Mouse (Mus musculus) embryonic facial prominence, embryonic 13.5 days (tissue): ENCODE results near the gene Hspa14. TPM values are rescaled to one million over a fixed set of nuclear protein-coding genes. Genes with fewer than 3 reads are reported as not detected.

ENCODE experiments used
- ATAC-seq: fragments of 200-750 bp; cut with Nextera tagmentation; 2 replicates; pipeline ENCODE4 v1.8.0; 2017; ENCODE audit warnings: low read depth; ENCODE audit not compliant: insufficient number of reproducible peaks, insufficient read depth, low FRiP score, low TSS enrichment
- H3K27ac ChIP-seq: fragments of 300-500 bp; sonication (generic); 2 replicates; pipeline ENCODE4 v1.5.1; 2015; ENCODE audit warnings: moderate library complexity, mild to moderate bottlenecking, inconsistent platforms
- H3K27me3 ChIP-seq: fragments of 300-500 bp; sonication (generic); 2 replicates; pipeline ENCODE4 v1.6.1; 2015; ENCODE audit warnings: mild to moderate bottlenecking, inconsistent platforms
- H3K36me3 ChIP-seq: fragments of 300-500 bp; sonication (generic); 2 replicates; pipeline ENCODE4 v1.6.1; 2015; ENCODE audit warnings: mild to moderate bottlenecking, inconsistent platforms
- H3K4me1 ChIP-seq: fragments of 300-500 bp; sonication (generic); 2 replicates; pipeline ENCODE4 v1.6.1; 2015; ENCODE audit warnings: inconsistent platforms
- H3K4me2 ChIP-seq: fragments of 300-500 bp; sonication (generic); 2 replicates; pipeline ENCODE4 v1.6.1; 2015; ENCODE audit warnings: moderate library complexity, mild to moderate bottlenecking, inconsistent platforms
- H3K4me3 ChIP-seq: fragments of 300-500 bp; sonication (generic); 2 replicates; pipeline ENCODE4 v1.5.1; 2015; ENCODE audit warnings: mild to moderate bottlenecking, inconsistent platforms
- H3K9ac ChIP-seq: fragments of 300-500 bp; sonication (generic); 2 replicates; pipeline ENCODE4 v1.6.1; 2015; ENCODE audit warnings: mild to moderate bottlenecking, inconsistent platforms
- H3K9me3 ChIP-seq: fragments of 300-500 bp; sonication (generic); 2 replicates; pipeline ENCODE4 v1.6.1; 2016; ENCODE audit warnings: inconsistent platforms
- WGBS: fragments of 180-500 bp; shearing (Covaris S2); methylation state at CpG from one replicate; pipeline ENCODE4 v1.1.7; 2015; ENCODE audit warnings: mixed read lengths; 5-methylcytosine and 5-hydroxymethylcytosine counted together
- polyA plus RNA-seq: library from polyadenylated mRNA; unstranded; fragments of >200 nt; fragmentation: Nextera tagmentation; extraction: Ambion mirVana; gene quantifications from 2 replicates; pipeline ENCODE4 v1.2.1, GENCODE M21; 2015

Gene Hspa14
- polyA plus RNA-seq, 1 experiment from 2014 or later = 102 TPM

DNA sequence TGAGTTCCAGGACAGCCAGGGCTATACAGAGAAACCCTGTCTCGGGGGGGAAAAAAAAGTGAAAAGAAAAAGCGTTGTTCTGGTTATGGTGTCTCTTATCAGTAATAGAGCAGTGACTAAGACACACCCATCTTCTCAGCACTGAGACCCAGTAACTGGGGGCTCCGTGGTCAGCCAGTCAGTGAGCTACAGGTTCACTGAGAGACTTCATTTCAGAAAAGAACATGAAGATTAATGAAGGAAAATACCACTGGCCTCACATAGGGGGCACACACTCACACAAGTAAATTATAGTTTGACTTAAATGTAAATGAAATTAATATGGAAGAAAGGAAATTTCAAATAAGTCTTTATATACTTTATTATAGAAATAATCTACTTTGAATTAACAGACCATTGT is 32.4 kb downstream of the Hspa14 start:
- Histone ChIP-seq H3K27me3 (no peaks in the 10 kb centered on the region), H3K4me2 (no peak overlapping the region), H3K9me3 (no peaks in the 10 kb centered on the region), H3K9ac (no peak overlapping the region), H3K27ac (no peak overlapping the region), H3K36me3 (no peaks in the 10 kb centered on the region), H3K4me1 (peaks cover 2% of the 10 kb centered on the region; the same call in 1 of the 2 replicates), H3K4me3 (no peak overlapping the region)
- 80% methylated on average over 3 of the region's 3 CpGs for WGBS
- ATAC-seq = no peak

DNA sequence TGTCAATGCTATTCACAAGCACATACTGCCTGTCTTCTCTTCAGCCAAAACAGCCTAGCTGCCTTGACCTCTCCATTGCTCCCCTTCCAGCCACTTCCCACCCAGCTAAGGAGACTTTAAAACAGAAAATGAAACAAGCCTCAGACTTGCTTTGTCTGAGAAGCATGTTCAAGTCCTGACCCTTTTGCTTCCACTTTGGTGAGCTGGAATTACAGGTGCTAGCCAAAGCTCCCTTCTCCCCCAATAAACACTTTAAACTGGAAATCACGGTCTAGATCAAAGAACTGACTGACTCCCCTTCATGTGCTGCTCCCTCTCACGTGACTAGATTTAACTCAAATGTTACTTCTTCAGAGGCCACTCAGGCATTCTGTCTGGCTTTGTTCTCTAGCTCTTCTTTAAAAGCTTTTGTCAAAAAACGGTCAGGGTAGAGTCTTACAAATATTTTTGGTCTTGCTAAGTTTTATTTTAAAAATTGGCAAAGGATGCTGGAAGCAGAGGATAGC is 36.8 kb downstream of the Hspa14 start:
- H3K27ac ChIP-seq = 0 out of 2 replicates have a peak overlapping the region, but pooled peaks have one; percentile 69
- H3K4me2 ChIP-seq = peak overlapping the region; percentile 69; the same call in 1 of the 2 replicates
- peaks cover 11% of the 10 kb centered on the region for H3K4me1 ChIP-seq
- no peaks in the 10 kb centered on the region for H3K27me3 ChIP-seq
- WGBS = 60% methylated on average over 3 of the region's 3 CpGs
- 0 out of 2 replicates have a peak overlapping the region, but pooled peaks have one; percentile 94 for H3K4me3 ChIP-seq
- ATAC-seq = no peak
- H3K9me3 ChIP-seq = no peaks in the 10 kb centered on the region
- peaks cover 3% of the 10 kb centered on the region; the same call in 1 of the 2 replicates for H3K36me3 ChIP-seq
- peak overlapping the region; percentile 84; the same call in 1 of the 2 replicates for H3K9ac ChIP-seq

- H3K9ac ChIP-seq = peak within 1 kb of the TSS; percentile 84
- peak within 1 kb of the TSS; percentile 94 for H3K27ac ChIP-seq
- peak; percentile 99 for ATAC-seq
- peaks cover 8% of the 10 kb centered on the region for H3K36me3 ChIP-seq
- no peaks in the 10 kb centered on the region for H3K27me3 ChIP-seq
- H3K9me3 ChIP-seq = no peaks in the 10 kb centered on the region
- peak within 1 kb of the TSS; percentile 94 for H3K4me3 ChIP-seq
- WGBS = under 1% methylated on average over 41 of the region's 42 CpGs
- peaks cover 11% of the 10 kb centered on the region for H3K4me1 ChIP-seq
- peak within 1 kb of the TSS; percentile 69 for H3K4me2 ChIP-seq
These were observed 37.7 kb downstream of the Hspa14 start, which contains the start of gene Suv39h2 for GRCm38 (mm10) chr2:3474861-3475283. TSS of gene Suv39h2 (minus strand) at chr2:3475031.

GRCm38 (mm10) chr2:3474361-3474805 is 38.2 kb downstream of the Hspa14 start:
- no peaks in the 10 kb centered on the region for H3K9me3 ChIP-seq
- H3K4me3 ChIP-seq = peak overlapping the region; percentile 94
- peak overlapping the region; percentile 94 for H3K27ac ChIP-seq
- peaks cover 11% of the 10 kb centered on the region for H3K4me1 ChIP-seq
- no peaks in the 10 kb centered on the region for H3K27me3 ChIP-seq
- ATAC-seq = peak; percentile 64; the same call in 1 of the 2 replicates
- H3K4me2 ChIP-seq = peak overlapping the region; percentile 69
- H3K36me3 ChIP-seq = peaks cover 8% of the 10 kb centered on the region
- H3K9ac ChIP-seq = peak overlapping the region; percentile 84
- WGBS = under 1% methylated on average over 46 of the region's 46 CpGs

- Histone ChIP-seq H3K4me2 (peak overlapping the region; percentile 69), H3K9me3 (no peaks in the 10 kb centered on the region), H3K9ac (peak overlapping the region; percentile 84), H3K27me3 (no peaks in the 10 kb centered on the region), H3K36me3 (peaks cover 8% of the 10 kb centered on the region), H3K27ac (peak overlapping the region; percentile 94; the same call in 1 of the 2 replicates), H3K4me1 (peaks cover 11% of the 10 kb centered on the region), H3K4me3 (peak overlapping the region; percentile 94)
- WGBS = 0% methylated on average over 12 of the region's 12 CpGs
- no peak for ATAC-seq
These were observed 38.7 kb downstream of the Hspa14 start for GRCm38 (mm10) chr2:3473891-3474290.

DNA sequence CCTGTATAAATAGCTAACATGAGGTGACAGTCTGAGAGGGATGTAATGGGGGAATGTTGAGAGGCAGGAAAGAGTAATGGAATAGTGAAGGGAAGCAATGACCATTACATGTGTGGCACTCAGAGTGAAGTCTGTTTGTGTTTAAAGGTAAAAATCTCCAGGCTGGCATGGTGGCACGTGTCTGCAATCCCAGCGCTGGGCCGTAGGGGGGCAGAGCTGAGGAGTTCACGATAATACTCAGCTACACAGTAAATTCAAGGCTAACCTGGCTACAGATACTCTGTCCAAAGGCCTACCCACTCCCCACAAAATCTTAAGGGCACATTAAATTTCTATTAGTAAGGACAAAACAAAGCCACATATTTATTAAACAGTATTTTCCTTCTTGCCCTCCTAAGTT is 56.0 kb downstream of the Hspa14 start:
- WGBS = 81% methylated on average over 4 of the region's 4 CpGs
- Histone ChIP-seq H3K36me3 (peaks cover 46% of the 10 kb centered on the region), H3K27ac (no peak overlapping the region)

GRCm38 (mm10) chr2:3453096-3453495 is 59.5 kb downstream of the Hspa14 start:
- Histone ChIP-seq H3K36me3 (peaks cover 35% of the 10 kb centered on the region), H3K4me2 (no peak overlapping the region), H3K9me3 (no peaks in the 10 kb centered on the region), H3K27me3 (no peaks in the 10 kb centered on the region), H3K27ac (no peak overlapping the region), H3K4me3 (no peak overlapping the region), H3K9ac (no peak overlapping the region), H3K4me1 (no peaks in the 10 kb centered on the region)
- no peak for ATAC-seq
- WGBS = 91% methylated on average over 3 of the region's 3 CpGs

More for the DNA sequence above, 56.0 kb downstream of the Hspa14 start:
- Histone ChIP-seq H3K27me3 (no peaks in the 10 kb centered on the region), H3K4me2 (no peak overlapping the region), H3K9me3 (no peaks in the 10 kb centered on the region), H3K9ac (no peak overlapping the region), H3K4me3 (no peak overlapping the region), H3K4me1 (no peaks in the 10 kb centered on the region)
- no peak for ATAC-seq

GRCm38 (mm10) chr2:3449431-3449830 is 63.2 kb downstream of the Hspa14 start:
- H3K4me2 ChIP-seq = no peak overlapping the region
- no peak overlapping the region for H3K9ac ChIP-seq
- 76% methylated on average over 2 of the region's 2 CpGs for WGBS
- no peaks in the 10 kb centered on the region for H3K27me3 ChIP-seq
- ATAC-seq = no peak
- no peak overlapping the region for H3K27ac ChIP-seq
- H3K4me3 ChIP-seq = no peak overlapping the region
- no peaks in the 10 kb centered on the region for H3K9me3 ChIP-seq
- H3K36me3 ChIP-seq = peaks cover 21% of the 10 kb centered on the region
- H3K4me1 ChIP-seq = no peaks in the 10 kb centered on the region

GRCm38 (mm10) chr2:3445984-3446383 is 66.6 kb downstream of the Hspa14 start:
- H3K9me3 ChIP-seq = no peaks in the 10 kb centered on the region
- H3K9ac ChIP-seq = no peak overlapping the region
- H3K27me3 ChIP-seq = no peaks in the 10 kb centered on the region
- no peak overlapping the region for H3K27ac ChIP-seq
- WGBS = 89% methylated on average over 4 of the region's 4 CpGs
- H3K4me3 ChIP-seq = no peak overlapping the region
- H3K4me1 ChIP-seq = no peaks in the 10 kb centered on the region
- ATAC-seq = no peak
- peaks cover 7% of the 10 kb centered on the region; the same call in 1 of the 2 replicates for H3K36me3 ChIP-seq
- H3K4me2 ChIP-seq = no peak overlapping the region

GRCm38 (mm10) chr2:3444206-3444605 is 68.4 kb downstream of the Hspa14 start:
- Histone ChIP-seq H3K27me3 (no peaks in the 10 kb centered on the region), H3K36me3 (peaks cover 7% of the 10 kb centered on the region; the same call in 1 of the 2 replicates), H3K4me1 (no peaks in the 10 kb centered on the region), H3K4me2 (no peak overlapping the region), H3K4me3 (no peak overlapping the region), H3K9ac (no peak overlapping the region), H3K9me3 (no peaks in the 10 kb centered on the region), H3K27ac (no peak overlapping the region)
- ATAC-seq = no peak; the same call in 1 of the 2 replicates
- WGBS = 73% methylated on average over 7 of the region's 7 CpGs
